Mouse (Mus musculus): ENCODE results near the gene Mad1l1. TPM values are rescaled to one million over a fixed set of nuclear protein-coding genes. Genes with fewer than 3 reads are reported as not detected.
A peak's percentile ranks its signal among the peaks of the same experiment; 100 is the strongest.
"Not testable (repeated sequence)": the region's sequence is repeated elsewhere in the genome, so short reads cannot be mapped to it uniquely, and the experiment has no call there.

Mad1l1 gene
- 30.0 TPM for polyA plus RNA-seq (2021)

- POLR2A ChIA-PET, result no interaction called here
- in situ Hi-C loops (cut with MboI; ENCODE audit: low pct_unique_long_range_greater_than_20kb), result no loop called here
- ATAC-seq, result peak; percentile 82
These were observed at the start of gene Mad1l1, which contains the start of gene Nudt1 for GRCm38 (mm10) chr5:140321042-140321755. Mad1l1 (minus strand) TSS chr5:140321552. Nudt1 (plus strand) TSS chr5:140321656.

DNA sequence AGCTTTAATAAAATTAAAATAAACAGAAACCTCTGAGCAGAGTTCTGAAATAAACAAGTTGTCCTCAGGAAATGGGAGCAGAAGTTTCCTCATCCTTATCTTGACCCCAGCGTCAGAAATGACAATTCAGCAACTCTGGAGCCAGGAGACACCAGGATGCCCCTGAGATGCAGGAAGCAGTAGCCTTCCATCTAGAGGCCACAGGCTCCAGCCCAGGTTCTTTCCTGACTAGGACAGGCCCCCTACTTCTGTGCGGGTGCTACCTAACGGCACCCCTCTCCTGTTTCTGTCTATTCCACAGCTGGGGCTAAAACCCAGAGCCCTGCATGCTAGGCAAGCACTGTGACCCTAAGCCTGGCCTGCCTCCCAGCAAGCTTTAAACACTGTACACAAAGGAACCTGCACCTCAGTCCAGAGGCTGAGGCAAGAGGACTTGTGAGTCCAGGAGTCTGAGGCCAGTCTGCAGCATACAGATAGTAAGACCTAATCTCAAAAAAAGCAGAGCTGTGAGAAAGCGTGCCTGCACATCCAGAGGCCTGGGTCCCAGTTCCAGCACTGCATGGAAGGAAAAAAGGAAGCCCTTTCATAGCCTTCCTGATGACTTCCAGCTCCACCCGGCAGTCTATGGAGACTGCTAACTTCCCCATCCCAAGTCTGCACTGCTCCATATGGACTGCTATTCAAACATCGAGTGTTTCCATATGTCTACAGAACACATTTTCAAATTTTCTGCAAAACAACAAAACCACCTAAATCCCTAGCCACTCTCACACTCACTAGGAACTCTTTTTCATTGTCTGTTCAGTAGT lies 49.3 kb upstream of the Mad1l1 start:
- ATAC-seq, result no peak
- no peak for DNase-seq (ENCODE audit: low read depth, low spot score)

More at GRCm38 (mm10) chr5:140321042-140321755, at the start of gene Mad1l1, which contains the start of gene Nudt1:
- CTCF ChIA-PET, result interaction anchor here (0.8 to 1.6 kb wide), 3 partner anchors 15 to 82 kb away, joined by 3 to 4 read pairs (median 4); no protein-coding TSS in a partner anchor
- H3K27me3 ChIP-seq, result no peaks in the 10 kb centered on the region
- DNase-seq (ENCODE audit: low read depth, low spot score), result peak; percentile 90
- no peak for TF ChIP-seq CTCF (IDR thresholded peaks at IDR 0.05)

GRCm38 (mm10) chr5:140369466-140369865 lies 48.1 kb upstream of the Mad1l1 start:
- ATAC-seq (no peak), DNase-seq (ENCODE audit: low read depth, low spot score) (no peak)
- in situ Hi-C loops (cut with MboI; ENCODE audit: low pct_unique_long_range_greater_than_20kb), result no loop called here
- CTCF ChIA-PET, result interaction anchor here (1.3 to 1.7 kb wide), 2 partner anchors 14 to 21 kb away, joined by 3 to 5 read pairs; no protein-coding TSS in a partner anchor
- H3K27me3 ChIP-seq, result no peaks in the 10 kb centered on the region
- TF ChIP-seq CTCF (IDR thresholded peaks at IDR 0.05), result no peak
- POLR2A ChIA-PET, result no interaction called here

More for the DNA sequence above, 49.3 kb upstream of the Mad1l1 start:
- CTCF ChIA-PET, result interaction anchor here (1.2 to 1.7 kb wide), 4 partner anchors 10 to 20 kb away, joined by 3 to 5 read pairs (median 4); no protein-coding TSS in a partner anchor
- TF ChIP-seq CTCF (IDR thresholded peaks at IDR 0.05), result no peak
- POLR2A ChIA-PET, result interaction anchor here (1.0 kb wide), 1 partner anchor 9 kb away, joined by 3 read pairs; no protein-coding TSS in a partner anchor
- H3K27me3 ChIP-seq, result no peaks in the 10 kb centered on the region
- in situ Hi-C loops (cut with MboI; ENCODE audit: low pct_unique_long_range_greater_than_20kb), result no loop called here

DNA sequence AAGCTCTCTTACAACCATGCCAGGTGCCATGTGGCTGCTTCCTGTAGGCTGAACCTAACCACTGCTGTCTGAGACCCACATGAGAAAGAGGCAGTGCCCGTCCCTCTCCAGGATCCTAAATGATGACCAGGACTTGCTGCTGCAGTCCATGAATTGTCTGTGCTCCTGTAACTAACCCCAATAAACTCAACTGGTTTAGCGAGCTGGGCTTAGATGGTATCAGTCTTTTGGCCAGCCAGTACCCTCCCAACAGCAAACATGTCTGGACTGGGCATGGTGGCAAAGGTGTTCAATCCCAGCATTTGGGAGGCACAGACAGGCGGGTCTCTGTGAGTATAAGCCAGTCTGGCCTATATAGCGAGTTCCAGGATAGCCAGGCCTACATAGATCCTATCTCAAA lies 47.6 kb upstream of the Mad1l1 start:
- ChIA-PET POLR2A (no interaction called here), CTCF (interaction anchor here (1.3 to 1.7 kb wide), 2 partner anchors 15 to 22 kb away, joined by 3 to 5 read pairs; no protein-coding TSS in a partner anchor)
- no peaks in the 10 kb centered on the region for H3K27me3 ChIP-seq
- ATAC-seq (no peak), DNase-seq (ENCODE audit: low read depth, low spot score) (no peak)
- TF ChIP-seq CTCF (IDR thresholded peaks at IDR 0.05), result no peak
- in situ Hi-C loops (cut with MboI; ENCODE audit: low pct_unique_long_range_greater_than_20kb), result no loop called here

DNA sequence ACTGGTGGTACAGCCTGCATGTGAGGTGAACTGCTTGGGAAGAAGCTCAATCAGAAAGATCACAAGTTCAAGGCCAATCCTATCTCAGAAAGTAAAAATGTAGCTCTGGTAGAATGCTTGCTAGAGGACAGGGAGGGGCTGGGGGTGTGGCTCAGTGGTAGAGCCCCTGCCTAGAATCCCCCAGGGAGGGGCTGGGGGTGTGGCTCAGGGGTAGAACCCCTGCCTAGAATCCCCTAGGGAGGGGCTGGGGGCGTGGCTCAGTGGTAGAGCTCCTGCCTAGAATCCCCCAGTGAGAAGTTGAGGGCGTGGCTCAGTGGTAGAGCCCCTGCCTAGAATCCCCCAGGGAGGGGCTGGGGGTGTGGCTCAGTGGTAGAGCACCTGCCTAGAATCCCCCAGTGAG lies 46.8 kb upstream of the Mad1l1 start:
- H3K27me3 ChIP-seq; POLR2A ChIA-PET; ATAC-seq; CTCF ChIA-PET; in situ Hi-C loops (cut with MboI; ENCODE audit: low pct_unique_long_range_greater_than_20kb); DNase-seq (ENCODE audit: low read depth, low spot score): not testable (repeated sequence)

DNA sequence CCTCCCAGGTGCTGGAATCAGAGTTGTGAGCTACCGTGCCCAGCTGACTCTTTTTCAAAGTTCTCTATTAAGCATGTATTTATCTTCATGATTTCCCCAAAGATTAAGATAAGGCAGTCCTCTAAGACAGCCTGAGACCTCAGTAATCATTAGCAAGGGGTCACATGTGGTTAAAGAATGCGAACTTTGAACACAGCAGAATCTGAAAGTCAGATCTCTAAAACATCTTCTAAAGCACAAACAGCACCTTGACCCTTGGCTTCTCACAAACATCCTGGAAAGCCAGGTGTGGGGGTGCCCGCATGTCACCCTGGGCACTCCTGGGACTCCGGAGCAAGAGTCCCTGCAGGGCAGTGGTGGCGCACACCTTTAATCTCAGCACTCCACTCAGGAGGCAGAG lies 43.1 kb upstream of the Mad1l1 start:
- CTCF ChIA-PET, result no interaction called here
- H3K27me3 ChIP-seq, result no peaks in the 10 kb centered on the region
- no peak for DNase-seq (ENCODE audit: low read depth, low spot score)
- in situ Hi-C loops (cut with MboI; ENCODE audit: low pct_unique_long_range_greater_than_20kb), result no loop called here
- POLR2A ChIA-PET, result no interaction called here
- no peak for ATAC-seq
- no peak for TF ChIP-seq CTCF (IDR thresholded peaks at IDR 0.05)

DNA sequence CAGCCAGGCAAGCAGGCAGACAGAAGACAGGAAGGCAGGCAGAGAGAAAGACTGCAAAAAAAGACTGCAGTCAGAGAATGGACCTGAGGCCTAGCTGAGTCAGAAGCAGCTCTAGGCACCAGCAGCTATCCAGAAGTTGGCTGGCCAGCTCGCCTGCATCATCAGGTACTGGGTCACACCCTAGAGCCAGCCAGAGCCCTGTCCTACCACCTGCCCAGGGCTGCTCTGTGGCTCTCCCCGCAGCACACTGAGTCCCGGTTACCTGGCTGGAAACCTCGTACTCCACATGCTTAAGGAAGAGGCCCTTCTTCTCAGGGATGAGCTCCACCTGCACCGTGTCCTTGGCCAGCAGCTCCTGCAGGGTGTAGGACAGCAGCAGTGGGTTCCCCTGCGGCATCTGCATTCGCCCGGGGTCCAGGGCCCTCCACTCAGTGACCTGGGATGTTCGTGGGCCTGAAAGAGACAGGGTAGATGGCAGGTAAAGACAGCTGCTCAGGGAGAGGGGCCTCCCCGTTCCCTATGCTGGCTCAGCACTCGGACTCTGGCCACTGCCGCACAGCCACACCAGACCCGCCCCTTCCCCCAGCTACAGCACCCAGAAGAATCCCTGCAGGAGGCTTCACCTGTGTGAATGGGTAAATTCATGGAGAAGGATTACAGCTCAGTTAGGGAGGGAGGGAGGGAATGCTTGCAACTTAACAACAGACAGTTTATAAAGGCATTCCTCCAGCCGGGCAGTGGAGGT lies 38.8 kb upstream of the Mad1l1 start:
- ChIA-PET POLR2A (interaction anchor here (0.7 kb wide), 1 partner anchor 19 kb away, joined by 3 read pairs; no protein-coding TSS in a partner anchor), CTCF (interaction anchor here (1.7 kb wide), 2 partner anchors 10 to 24 kb away, joined by 5 read pairs; no protein-coding TSS in a partner anchor)
- in situ Hi-C loops (cut with MboI; ENCODE audit: low pct_unique_long_range_greater_than_20kb), result no loop called here
- H3K27me3 ChIP-seq, result no peaks in the 10 kb centered on the region
- TF ChIP-seq CTCF (IDR thresholded peaks at IDR 0.05), result no peak
- DNase-seq (ENCODE audit: low read depth, low spot score), result no peak
- no peak for ATAC-seq

DNA sequence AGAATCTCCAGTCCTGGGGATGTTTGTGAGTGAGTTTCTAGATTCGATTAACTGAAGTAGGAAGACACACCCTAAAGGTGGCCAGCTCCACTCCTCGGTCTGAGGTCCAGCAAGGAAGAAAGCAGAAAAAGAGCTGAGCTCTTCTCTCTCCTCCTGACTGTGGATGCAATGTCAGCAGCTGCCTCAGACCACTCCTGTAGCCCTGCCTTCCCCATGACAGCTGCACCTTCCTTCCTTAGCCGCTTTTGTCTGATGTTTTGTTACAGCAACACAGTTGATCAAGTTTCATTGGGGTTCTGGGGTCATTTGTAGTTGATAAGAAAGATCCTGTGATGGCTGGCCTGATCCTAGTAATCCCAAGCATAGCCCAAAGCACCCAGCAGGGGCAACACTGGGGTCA lies 36.1 kb upstream of the Mad1l1 start:
- CTCF ChIA-PET, result interaction anchor here (1.2 to 1.8 kb wide), 3 partner anchors 14 to 24 kb away, joined by 3 to 6 read pairs (median 3); no protein-coding TSS in a partner anchor
- in situ Hi-C loops (cut with MboI; ENCODE audit: low pct_unique_long_range_greater_than_20kb), result no loop called here
- no peaks in the 10 kb centered on the region for H3K27me3 ChIP-seq
- ATAC-seq (no peak), DNase-seq (ENCODE audit: low read depth, low spot score) (no peak)
- POLR2A ChIA-PET, result interaction anchor here (1.1 to 1.2 kb wide), 2 partner anchors 15 to 24 kb away, joined by 4 to 7 read pairs; no protein-coding TSS in a partner anchor
- TF ChIP-seq CTCF (IDR thresholded peaks at IDR 0.05), result no peak

- no peaks in the 10 kb centered on the region for H3K27me3 ChIP-seq
- DNase-seq (ENCODE audit: low read depth, low spot score) (no peak), ATAC-seq (no peak)
- ChIA-PET POLR2A (no interaction called here), CTCF (interaction anchor here (0.9 to 1.8 kb wide), 4 partner anchors 23 to 50 kb away, joined by 3 to 6 read pairs (median 4); no protein-coding TSS in a partner anchor)
- in situ Hi-C loops (cut with MboI; ENCODE audit: low pct_unique_long_range_greater_than_20kb), result no loop called here
- no peak for TF ChIP-seq CTCF (IDR thresholded peaks at IDR 0.05)
These were observed 34.6 kb upstream of the Mad1l1 start for GRCm38 (mm10) chr5:140355934-140356333.

DNA sequence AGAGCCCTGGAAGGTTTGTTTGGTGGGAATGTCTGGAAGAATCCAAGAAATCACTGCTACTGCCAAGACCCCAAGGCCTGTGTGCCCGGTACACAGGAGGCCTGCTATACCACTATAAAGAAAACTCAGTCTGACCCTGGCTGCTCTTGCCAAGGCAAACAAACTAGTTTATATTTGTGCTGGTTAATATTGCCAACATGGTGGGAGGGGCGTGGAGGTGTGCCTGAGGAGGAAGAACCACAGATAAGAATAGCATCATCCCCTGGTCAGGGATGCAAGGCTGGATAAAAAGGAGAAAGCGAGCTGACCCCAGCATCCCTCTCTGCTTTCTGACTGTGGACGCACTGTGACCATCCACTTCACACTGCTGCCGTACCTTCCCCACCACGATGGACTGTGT lies 31.0 kb upstream of the Mad1l1 start:
- ChIA-PET POLR2A (no interaction called here), CTCF (interaction anchor here (1.9 kb wide), 1 partner anchor 16 kb away, joined by 6 read pairs; no protein-coding TSS in a partner anchor)
- DNase-seq (ENCODE audit: low read depth, low spot score), result no peak
- ATAC-seq, result no peak
- in situ Hi-C loops (cut with MboI; ENCODE audit: low pct_unique_long_range_greater_than_20kb), result no loop called here
- TF ChIP-seq CTCF (IDR thresholded peaks at IDR 0.05), result no peak
- no peaks in the 10 kb centered on the region for H3K27me3 ChIP-seq
